Mouse (Mus musculus) myocyte (in vitro differentiated cells): ENCODE measurements at regions not wholly inside any gene's neighbourhood (a gene's known extent, or its start where the extent isn't known, plus 50 kb on each side); places are given as distances from the start of the nearest gene placed in this dataset.

Experiments
- H3K27me3 ChIP-seq: one replicate; pipeline ENCODE4 v1.6.1; 2011; ENCODE audit not compliant: control insufficient read depth, insufficient read depth, insufficient read length
- H3K36me3 ChIP-seq: one replicate; pipeline ENCODE4 v1.6.1; 2011; ENCODE audit not compliant: control insufficient read depth, insufficient read depth
- H3K4me2 ChIP-seq: one replicate; pipeline ENCODE4 v1.6.1; 2011; ENCODE audit warnings: low read depth, control low read depth
- H3K4me3 ChIP-seq: one replicate; pipeline ENCODE4 v1.5.1; 2011; ENCODE audit warnings: mild to moderate bottlenecking, control low read depth, moderate library complexity
- H3K79me2 ChIP-seq: one replicate; pipeline ENCODE4 v1.6.1; 2011; ENCODE audit not compliant: control insufficient read depth, insufficient read depth
- H3ac ChIP-seq: one replicate; pipeline ENCODE4 v1.6.1; 2011; ENCODE audit not compliant: control insufficient read depth, insufficient read length
- CEBPB ChIP-seq: IDR thresholded peaks from 2 replicates; pipeline ENCODE4 v1.6.1; 2011; ENCODE audit warnings: mild to moderate bottlenecking, moderate library complexity; ENCODE audit not compliant: poor library complexity, insufficient read depth, severe bottlenecking
- E2F4 ChIP-seq: IDR thresholded peaks from one replicate; pipeline ENCODE4 v1.6.1; 2011; ENCODE audit warnings: mild to moderate bottlenecking, control low read depth, moderate library complexity; ENCODE audit not compliant: insufficient read depth
- MAX ChIP-seq: IDR thresholded peaks from one replicate; pipeline ENCODE4 v1.6.1; 2011; ENCODE audit warnings: low read depth, mild to moderate bottlenecking, control low read depth
- MYOD1 ChIP-seq, 3 experiments: IDR thresholded peaks; one replicate each; pipeline ENCODE4 v1.6.1; 2011; ENCODE audit warnings: control low read depth in 2 of 3, low read depth in 2 of 3, mild to moderate bottlenecking in 2 of 3, moderate library complexity in 1 of 3; ENCODE audit not compliant: insufficient read length in 2 of 3, control insufficient read depth in 1 of 3
- MYOG ChIP-seq, 3 experiments: IDR thresholded peaks; one replicate each; pipeline ENCODE4 v1.6.1; 2011; ENCODE audit warnings: control low read depth in 2 of 3, low read depth in 2 of 3, mild to moderate bottlenecking in 2 of 3; ENCODE audit not compliant: insufficient read length in 2 of 3, control insufficient read depth in 1 of 3, insufficient read depth in 1 of 3
- POLR2A ChIP-seq: IDR thresholded peaks from one replicate; pipeline ENCODE4 v1.6.1; 2011; ENCODE audit warnings: low read depth, mild to moderate bottlenecking, control low read depth, moderate library complexity; ENCODE audit not compliant: insufficient read length
- POLR2AphosphoS2 ChIP-seq: IDR thresholded peaks from one replicate; pipeline ENCODE4 v1.6.1; 2011; ENCODE audit warnings: low read depth, control low read depth; ENCODE audit not compliant: insufficient read length
- REST ChIP-seq: IDR thresholded peaks from one replicate; pipeline ENCODE4 v1.6.1; 2011; ENCODE audit warnings: mild to moderate bottlenecking, control low read depth, moderate library complexity; ENCODE audit not compliant: insufficient read depth, insufficient read length
- SRF ChIP-seq: IDR thresholded peaks from one replicate; pipeline ENCODE4 v1.6.1; 2011; ENCODE audit warnings: low read depth; ENCODE audit not compliant: control insufficient read depth, insufficient read length
- TCF12 ChIP-seq: IDR thresholded peaks from one replicate; pipeline ENCODE4 v1.6.1; 2011; ENCODE audit warnings: mild to moderate bottlenecking, control low read depth; ENCODE audit not compliant: poor library complexity, insufficient read depth, severe bottlenecking
- TCF3 ChIP-seq: IDR thresholded peaks from one replicate; pipeline ENCODE4 v1.6.1; 2011; ENCODE audit warnings: low read depth, control low read depth; ENCODE audit not compliant: insufficient read length
- USF1 ChIP-seq: IDR thresholded peaks from one replicate; pipeline ENCODE4 v1.6.1; 2011; ENCODE audit warnings: low read depth, mild to moderate bottlenecking, control low read depth, moderate library complexity

DNA sequence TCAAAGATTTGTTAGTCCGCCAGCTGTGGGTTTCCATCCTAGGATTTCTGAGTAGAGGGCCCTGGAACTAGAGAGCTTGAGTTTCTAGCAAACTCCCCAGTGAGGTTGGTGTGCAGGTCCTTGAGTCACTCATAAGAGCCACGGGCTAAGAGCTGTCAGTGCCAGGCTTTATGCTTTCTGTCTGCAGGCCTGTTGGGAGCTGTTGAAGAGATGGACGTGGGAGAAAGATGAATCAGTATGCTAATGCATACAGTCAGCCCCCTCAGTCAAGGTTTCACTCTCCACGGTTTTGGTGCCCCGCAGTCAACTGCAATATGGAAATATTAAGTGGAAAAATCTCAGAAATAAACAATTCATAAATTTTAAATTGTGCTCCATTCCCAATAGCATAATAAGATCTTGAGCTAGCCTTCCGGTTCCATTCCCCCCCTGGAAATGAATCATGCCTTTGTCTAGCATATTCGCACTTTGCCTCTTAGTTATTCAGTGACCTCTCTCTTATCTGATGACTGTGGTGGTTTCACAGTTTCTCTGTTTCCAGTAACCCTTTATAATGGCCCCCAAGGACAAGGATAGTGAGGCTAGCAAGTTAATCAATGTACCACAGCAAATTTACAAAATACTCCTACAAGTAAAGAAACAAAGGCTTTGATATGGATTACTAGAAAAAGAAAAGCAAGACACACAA, 199.4 kb upstream of the Eci2 start:
- Histone ChIP-seq H3K36me3 (no peaks in the 10 kb centered on the region), H3ac (no peak overlapping the region), H3K27me3 (no peaks in the 10 kb centered on the region), H3K4me3 (no peak overlapping the region), H3K79me2 (no peaks in the 10 kb centered on the region), H3K4me2 (no peak overlapping the region)
- TF ChIP-seq MYOG (IDR thresholded peaks at IDR 0.05; ENCODE audit: control insufficient read depth in 1 of 3, insufficient read depth in 1 of 3, insufficient read length in 2 of 3, low read depth in 2 of 3) (no peak), USF1 (no peak), E2F4 (no peak), REST (no peak), CEBPB (no peak), MAX (no peak), POLR2AphosphoS2 (no peak), SRF (no peak), POLR2A (no peak), TCF3 (no peak)

DNA sequence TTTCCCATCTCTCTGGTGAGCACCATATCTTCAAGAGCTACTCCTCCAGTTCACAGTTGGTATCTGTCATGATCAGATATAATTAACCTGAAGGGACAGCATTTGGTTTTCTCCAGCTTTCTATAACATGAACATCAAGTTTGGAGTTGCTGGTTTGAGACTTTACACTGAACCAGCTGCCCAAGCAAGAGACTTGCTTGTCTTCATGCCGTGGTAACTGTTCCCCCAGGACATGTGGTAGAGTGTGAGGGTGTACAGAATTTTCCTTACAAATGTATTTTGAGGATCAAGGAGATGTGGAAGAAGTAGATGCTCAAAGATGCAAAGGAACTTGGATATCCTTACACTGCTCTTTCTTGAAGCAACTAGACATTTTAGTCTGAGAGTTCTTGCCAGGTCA, 200.0 kb upstream of the Eci2 start:
- Histone ChIP-seq H3K36me3 (no peaks in the 10 kb centered on the region), H3ac (no peak overlapping the region), H3K4me2 (no peak overlapping the region), H3K27me3 (no peaks in the 10 kb centered on the region), H3K79me2 (no peaks in the 10 kb centered on the region), H3K4me3 (no peak overlapping the region)
- TF ChIP-seq USF1 (no peak), CEBPB (no peak), E2F4 (no peak), POLR2AphosphoS2 (no peak), TCF12 (no peak), MAX (no peak), MYOG (IDR thresholded peaks at IDR 0.05; ENCODE audit: control insufficient read depth in 1 of 3, insufficient read depth in 1 of 3, insufficient read length in 2 of 3, low read depth in 2 of 3) (no peak), TCF3 (no peak), MYOD1 (IDR thresholded peaks at IDR 0.05; ENCODE audit: control insufficient read depth in 1 of 3, insufficient read length in 2 of 3, low read depth in 2 of 3) (no peak), POLR2A (no peak), REST (no peak), SRF (no peak)

DNA sequence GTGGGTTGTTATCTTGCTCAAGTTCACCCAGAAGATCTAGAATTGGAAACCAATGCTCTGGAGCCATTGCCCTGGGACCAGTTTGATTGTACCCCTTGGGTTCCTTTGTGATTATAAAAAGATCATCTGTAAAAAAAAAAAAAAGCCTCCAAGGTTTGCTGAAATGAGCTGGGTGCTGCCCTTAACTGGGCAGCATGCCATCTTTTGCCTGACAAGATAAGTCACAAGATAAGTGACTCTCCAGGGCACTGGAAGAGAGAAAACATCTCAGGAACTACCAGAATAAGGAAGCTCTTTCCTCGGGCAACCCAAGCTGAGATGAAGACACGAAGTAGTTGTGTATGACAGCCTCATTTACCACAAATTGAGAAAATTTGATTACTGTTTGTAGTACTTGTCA, 202.7 kb upstream of the Eci2 start:
- Histone ChIP-seq H3K4me3 (no peak overlapping the region), H3K4me2 (no peak overlapping the region), H3ac (no peak overlapping the region), H3K27me3 (no peaks in the 10 kb centered on the region), H3K79me2 (no peaks in the 10 kb centered on the region), H3K36me3 (no peaks in the 10 kb centered on the region)
- TF ChIP-seq USF1 (no peak), POLR2A (no peak), REST (no peak), CEBPB (no peak), MYOD1 (IDR thresholded peaks at IDR 0.05; ENCODE audit: control insufficient read depth in 1 of 3, insufficient read length in 2 of 3, low read depth in 2 of 3) (no peak)

DNA sequence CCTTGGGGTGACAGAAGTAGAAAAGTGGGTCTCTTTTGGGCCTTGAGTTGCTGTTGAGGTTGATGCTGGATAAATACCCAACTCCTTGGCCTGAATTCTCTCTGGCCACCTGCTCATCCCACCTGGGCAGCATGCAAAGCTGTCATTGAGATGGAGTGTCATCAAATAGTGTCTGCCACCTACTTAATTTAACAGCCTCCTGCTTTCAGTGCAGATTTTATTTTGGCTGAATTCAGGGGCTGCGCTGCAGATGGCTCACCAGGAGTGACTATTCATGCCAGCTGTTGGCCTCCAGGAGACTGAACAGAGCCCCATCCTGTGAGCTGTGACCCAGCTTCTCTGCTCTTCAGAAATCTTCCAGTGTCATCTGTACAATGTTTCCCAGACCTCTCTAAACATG, 206.7 kb upstream of the Eci2 start:
- Histone ChIP-seq H3K36me3 (no peaks in the 10 kb centered on the region), H3K27me3 (no peaks in the 10 kb centered on the region), H3K4me2 (no peak overlapping the region), H3ac (no peak overlapping the region), H3K79me2 (no peaks in the 10 kb centered on the region), H3K4me3 (no peak overlapping the region)
- TF ChIP-seq MYOG (IDR thresholded peaks at IDR 0.05; ENCODE audit: control insufficient read depth in 1 of 3, insufficient read depth in 1 of 3, insufficient read length in 2 of 3, low read depth in 2 of 3), result no peak
- TF ChIP-seq POLR2AphosphoS2, result no peak
- no peak for TF ChIP-seq CEBPB
- no peak for TF ChIP-seq REST
- TF ChIP-seq SRF, result no peak
- TF ChIP-seq MAX, result no peak
- no peak for TF ChIP-seq MYOD1 (IDR thresholded peaks at IDR 0.05; ENCODE audit: control insufficient read depth in 1 of 3, insufficient read length in 2 of 3, low read depth in 2 of 3)
- no peak for TF ChIP-seq USF1

DNA sequence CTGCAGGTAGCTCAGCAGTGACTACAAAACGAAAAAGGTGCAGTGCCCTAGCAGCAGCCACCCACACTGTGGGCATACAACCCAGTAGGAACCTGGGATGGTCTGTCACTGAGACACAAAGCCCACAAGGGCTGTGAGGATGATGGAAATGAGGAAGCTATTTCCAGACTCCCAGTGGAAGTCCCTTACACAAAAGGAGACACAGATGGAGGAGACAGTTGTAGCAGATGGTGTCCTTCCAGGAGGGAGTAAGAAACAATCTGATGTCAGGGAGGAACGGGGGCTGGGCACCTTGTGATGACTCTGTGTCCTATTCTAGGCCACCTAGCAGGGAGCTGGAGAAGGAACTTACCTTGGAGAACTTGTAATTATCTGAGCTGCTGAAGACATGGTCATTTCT, 214.5 kb upstream of the Eci2 start:
- Histone ChIP-seq H3K4me3 (no peak overlapping the region), H3ac (no peak overlapping the region), H3K36me3 (no peaks in the 10 kb centered on the region), H3K27me3 (no peaks in the 10 kb centered on the region), H3K4me2 (no peak overlapping the region), H3K79me2 (no peaks in the 10 kb centered on the region)
- TF ChIP-seq MYOG (IDR thresholded peaks at IDR 0.05; ENCODE audit: control insufficient read depth in 1 of 3, insufficient read depth in 1 of 3, insufficient read length in 2 of 3, low read depth in 2 of 3) (no peak), TCF12 (no peak), MAX (no peak), REST (no peak), SRF (no peak), MYOD1 (IDR thresholded peaks at IDR 0.05; ENCODE audit: control insufficient read depth in 1 of 3, insufficient read length in 2 of 3, low read depth in 2 of 3) (no peak), USF1 (no peak), E2F4 (no peak), POLR2A (no peak), CEBPB (no peak), POLR2AphosphoS2 (no peak), TCF3 (no peak)
